Mouse (Mus musculus) thymus, postnatal 14 days (tissue): ENCODE data around the gene Ppp2r1b.

Experiments
- DNase-seq: peaks from one replicate; pipeline ENCODE4 v3.0.0; 2021

Ppp2r1b gene

DNA sequence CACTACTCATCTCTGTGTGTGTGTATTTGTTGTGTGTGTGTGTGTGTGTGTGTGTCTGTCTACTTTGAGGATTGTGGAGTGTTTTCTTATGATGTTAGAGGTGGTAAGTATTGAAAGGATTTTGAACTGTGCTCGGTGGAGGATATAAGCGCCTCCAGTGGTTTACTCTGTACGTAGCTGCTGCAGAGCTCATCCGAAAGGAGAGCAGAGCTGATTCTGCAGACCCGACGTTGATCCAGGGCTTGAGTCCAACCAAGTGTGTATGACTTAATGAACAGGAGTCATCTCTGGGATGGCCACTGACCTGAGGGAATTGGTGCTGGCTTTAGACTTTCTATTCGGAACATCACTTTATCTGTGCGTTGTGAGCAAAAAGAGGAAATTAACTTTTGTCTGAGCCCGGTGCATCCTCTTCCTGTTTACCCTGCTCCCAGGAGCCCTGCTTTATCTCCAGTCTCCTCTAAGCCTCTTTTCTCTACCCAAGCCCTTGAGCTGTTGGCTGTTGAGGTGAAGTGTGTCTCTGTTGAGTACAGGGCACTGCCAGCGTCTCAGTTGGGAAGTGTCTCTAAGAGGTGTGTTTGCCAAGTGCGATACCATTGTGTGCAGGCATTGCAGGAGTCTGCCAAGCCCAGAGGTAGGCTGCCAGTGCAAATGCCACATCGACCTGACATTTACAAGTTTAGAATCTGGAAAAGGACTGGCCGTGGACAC, 3.9 kb upstream of the Ppp2r1b start:
- DNase-seq = peak; percentile 25

DNA sequence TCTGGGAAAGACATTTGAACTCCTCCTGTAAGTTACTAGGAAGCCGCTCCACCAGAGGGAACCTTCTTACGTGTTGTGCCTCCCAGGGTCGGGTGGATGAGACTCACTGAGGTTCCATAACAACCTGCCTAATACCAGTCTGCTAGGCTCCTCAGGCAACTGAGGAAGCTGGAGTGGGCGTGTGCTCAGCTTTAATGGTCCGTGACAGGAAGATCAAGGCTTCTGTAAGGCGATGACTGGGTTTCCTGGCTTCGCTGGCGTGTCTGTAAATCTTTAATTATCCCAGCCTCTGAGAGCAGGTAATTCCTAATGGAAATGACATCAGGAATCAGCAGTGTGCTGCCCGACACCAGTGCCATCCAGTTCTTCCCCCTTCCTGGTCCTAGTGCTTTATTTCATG, 446 bp downstream of the Ppp2r1b start:
- DNase-seq = no peak

DNA sequence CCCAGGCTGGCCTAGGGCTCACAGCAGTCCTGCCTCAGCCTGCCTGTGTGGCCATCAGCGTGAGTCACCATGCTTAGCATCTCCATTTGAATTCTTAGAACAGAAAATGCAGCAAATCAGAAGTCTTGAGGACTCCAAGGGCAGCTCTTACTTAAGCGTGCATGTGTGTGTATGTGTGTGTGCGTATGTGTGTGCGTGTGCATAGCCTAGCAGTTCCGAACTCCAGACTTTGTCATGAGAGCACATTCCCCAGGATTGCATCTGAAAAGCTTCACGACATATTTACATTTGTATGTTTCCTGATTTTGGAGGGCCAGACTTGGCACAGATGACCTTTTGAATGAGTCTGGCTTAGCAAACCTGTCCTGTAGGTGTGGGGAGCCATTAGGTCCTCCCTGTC, 2.0 kb downstream of the Ppp2r1b start:
- no peak for DNase-seq

GRCm38 (mm10) chr9:50847606-50848368, 2.7 kb downstream of the Ppp2r1b start:
- DNase-seq = no peak

GRCm38 (mm10) chr9:50848821-50849220, 3.7 kb downstream of the Ppp2r1b start:
- no peak for DNase-seq

- DNase-seq = peak; percentile 87
These were observed 4.1 kb downstream of the Ppp2r1b start for GRCm38 (mm10) chr9:50849249-50849648.

- no peak for DNase-seq
These were observed 4.7 kb downstream of the Ppp2r1b start for GRCm38 (mm10) chr9:50849755-50850154.

- no peak for DNase-seq
These were observed 5.2 kb downstream of the Ppp2r1b start for GRCm38 (mm10) chr9:50850271-50850670.

- DNase-seq = no peak
These were observed 5.6 kb downstream of the Ppp2r1b start for GRCm38 (mm10) chr9:50850713-50851112.

DNA sequence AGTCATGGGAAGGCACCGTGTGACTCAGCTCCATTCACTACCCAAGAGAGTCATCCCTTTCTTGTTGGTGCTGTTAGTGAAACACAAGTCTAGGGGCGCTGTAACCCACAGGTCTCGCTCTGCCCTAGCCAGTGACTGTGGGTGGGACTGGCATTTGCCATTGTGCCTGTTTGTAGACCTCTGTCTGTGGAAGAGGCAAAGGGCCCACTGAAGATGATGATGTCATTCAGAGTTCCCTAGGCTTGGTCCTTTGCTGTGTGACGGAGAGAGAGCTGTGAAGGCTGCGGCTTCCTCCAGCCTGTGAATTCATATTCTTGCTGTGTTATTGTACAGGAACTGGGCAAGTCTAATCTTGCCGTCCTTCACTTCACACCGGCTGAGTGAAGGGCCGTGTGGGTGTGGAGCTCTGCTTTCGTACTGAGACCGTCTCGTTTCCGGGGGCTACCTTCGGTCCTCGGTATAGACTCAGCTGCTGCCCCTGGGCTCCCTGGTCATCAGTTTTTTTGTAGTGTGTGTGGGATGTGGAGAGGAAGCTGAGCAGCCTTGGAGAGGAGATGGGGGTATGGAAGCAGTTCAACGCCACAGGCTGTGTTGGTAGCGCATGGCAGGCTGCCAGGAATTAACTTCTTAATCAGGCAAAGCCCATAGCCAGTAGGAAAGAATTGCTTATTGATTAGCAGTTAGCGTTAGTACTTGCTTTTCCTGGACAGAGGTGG, 7.7 kb downstream of the Ppp2r1b start:
- no peak for DNase-seq

GRCm38 (mm10) chr9:50854376-50854775, 9.3 kb downstream of the Ppp2r1b start:
- DNase-seq = no peak

- DNase-seq = no peak
These were observed 10.1 kb downstream of the Ppp2r1b start for GRCm38 (mm10) chr9:50855133-50855766.

- DNase-seq = no peak
These were observed 10.7 kb downstream of the Ppp2r1b start for GRCm38 (mm10) chr9:50855780-50856179.

DNA sequence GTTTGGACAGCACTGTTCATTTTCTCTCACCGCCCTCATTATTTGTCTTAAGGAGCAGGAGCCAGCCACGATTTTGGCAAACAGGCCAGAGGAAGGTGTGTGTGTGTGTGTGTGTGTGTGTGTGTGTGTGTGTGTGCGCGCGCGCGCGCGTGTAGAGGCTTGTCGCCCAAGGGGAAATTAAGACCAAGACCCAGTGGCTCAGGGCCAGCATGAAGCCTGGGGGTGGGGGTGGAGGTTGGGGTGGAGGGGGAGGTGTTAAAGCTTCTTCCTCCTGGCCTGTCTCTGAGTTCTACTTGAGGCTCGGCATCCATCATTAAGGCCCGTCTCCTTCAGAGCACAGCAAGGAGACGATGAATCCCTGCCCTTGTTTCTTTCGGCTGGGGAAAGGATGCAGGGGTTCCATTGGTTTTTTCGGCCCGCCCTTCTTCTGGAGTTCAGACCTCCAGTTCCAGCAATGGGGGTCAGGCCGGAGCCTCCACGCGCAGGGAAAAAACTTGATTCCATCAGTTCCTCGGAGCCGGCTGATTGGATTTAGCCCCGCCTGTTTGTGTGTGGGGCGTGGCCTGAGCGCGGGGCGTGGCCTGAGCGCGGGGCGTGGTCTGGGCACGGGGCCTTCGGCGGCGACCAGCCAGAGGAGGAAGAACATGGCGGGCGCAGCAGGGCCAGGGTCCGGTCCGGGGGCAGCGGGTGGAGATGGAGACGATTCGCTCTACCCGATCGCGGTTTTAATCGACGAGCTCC, 11.4 kb downstream of the Ppp2r1b start:
- peak; percentile 93 for DNase-seq

DNA sequence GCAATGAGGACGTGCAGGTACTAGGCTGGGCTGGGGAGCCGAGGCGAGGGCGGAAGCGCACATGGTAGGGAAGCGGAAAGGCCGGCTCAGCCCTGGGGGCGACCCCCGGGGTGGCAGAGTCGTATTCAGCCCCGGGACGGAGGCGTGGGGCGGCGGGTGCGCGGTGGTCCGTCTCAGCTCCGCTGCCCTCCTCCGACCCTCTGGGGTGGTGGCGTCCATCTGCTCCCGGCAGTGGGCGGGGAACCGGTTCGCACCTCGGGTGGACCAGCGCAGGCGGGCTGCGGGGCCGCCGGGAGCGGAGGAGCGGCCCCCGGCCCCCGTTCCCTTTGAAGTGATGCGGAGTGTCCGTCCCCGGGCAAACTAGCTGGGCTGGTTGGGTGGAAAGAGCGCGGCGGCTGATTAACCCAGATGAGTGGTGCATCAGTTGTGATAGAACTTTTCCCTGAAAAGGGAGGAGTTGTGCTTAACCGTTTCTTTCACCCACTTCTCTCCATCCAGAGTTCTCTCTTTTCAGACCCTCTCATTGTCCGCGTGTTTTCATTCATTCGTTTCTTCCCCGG, 12.1 kb downstream of the Ppp2r1b start:
- DNase-seq = no peak

DNA sequence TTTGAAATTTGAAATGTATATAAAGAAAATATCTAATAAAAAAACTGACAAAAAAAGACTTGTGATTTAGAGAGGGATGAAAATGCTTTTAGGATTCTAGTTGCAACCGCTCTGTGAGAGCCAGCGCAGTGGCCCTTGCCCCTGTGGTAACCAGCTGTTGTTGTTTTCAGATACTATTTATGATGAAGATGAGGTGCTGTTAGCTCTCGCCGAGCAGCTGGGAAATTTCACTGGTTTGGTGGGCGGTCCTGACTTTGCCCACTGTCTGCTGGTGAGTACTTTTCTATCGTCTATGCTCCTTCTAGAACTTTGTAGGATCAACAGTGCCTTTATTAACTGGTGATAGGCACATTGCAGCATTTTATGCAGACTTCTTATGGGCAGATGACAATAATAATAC, 13.6 kb downstream of the Ppp2r1b start:
- no peak for DNase-seq

DNA sequence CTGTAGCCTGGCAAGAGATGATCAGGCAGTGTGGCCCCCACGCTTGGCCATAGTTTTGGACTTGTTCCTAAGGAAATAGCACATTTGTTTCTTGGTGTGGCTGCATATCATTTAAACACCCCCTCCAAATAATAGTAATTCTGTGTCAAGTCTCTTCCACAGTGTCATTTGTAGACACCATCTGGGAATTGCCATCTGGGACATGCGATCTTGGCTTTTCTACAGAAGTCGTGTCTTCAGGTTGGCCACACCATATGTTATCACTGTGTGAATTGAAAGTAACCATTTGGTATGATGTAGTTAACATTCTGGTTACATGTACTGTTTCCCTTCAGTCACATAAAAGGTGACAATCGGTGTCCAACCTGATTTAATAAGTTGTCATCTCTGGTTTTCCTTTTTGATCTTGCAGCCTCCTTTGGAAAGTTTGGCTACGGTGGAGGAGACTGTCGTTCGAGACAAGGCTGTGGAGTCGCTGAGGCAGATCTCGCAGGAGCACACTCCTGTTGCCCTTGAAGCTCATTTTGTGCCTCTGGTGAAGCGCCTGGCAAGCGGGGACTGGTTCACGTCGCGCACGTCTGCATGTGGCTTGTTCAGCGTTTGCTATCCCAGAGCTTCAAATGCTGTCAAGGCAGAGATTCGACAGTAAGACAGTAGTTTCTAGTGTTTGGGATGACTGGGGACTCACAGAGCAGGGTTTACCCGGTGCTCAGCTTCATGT, 16.2 kb downstream of the Ppp2r1b start:
- DNase-seq = no peak

DNA sequence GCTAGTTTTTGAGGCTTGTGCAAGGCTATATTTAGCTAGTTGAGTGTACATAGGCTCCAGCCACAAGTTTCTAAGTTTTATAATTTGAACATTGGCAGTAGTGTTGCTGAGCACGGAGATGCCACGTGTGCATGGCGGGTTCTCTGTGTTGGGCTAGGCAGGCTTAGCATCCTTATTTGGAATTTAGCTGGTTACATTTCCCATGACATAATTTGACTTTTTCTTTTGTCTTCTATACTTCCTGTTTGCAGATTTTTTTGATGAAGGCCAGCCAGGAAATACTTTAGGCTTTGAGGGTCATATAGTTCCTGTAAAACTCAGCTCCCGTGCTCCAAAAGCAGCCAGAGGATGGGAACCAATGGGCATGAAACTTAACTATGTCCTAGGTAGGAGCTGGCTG, 18.7 kb downstream of the Ppp2r1b start:
- no peak for DNase-seq

GRCm38 (mm10) chr9:50864877-50865276, 19.8 kb downstream of the Ppp2r1b start:
- DNase-seq = no peak

- DNase-seq = peak; percentile 65
These were observed 20.7 kb downstream of the Ppp2r1b start for GRCm38 (mm10) chr9:50865803-50866202.

DNA sequence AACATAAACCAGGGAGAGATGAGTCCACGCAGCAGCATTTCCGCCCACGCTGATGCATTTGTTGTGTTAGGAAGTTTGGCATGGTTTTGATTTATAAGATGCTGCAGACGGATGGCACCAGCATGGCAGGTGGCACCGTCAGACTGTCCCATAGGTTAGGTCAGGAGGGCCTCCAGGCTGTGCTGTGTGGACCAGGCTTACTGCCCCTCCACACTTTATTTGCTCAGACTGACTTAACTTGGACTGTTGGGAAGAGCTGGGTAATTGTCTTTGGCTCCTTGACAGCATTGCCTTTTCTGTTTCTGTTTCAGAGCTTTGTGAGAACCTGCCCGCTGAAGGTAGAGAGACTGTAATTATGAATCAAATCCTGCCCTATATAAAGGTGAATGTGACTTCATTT, 21.9 kb downstream of the Ppp2r1b start:
- DNase-seq = no peak

DNA sequence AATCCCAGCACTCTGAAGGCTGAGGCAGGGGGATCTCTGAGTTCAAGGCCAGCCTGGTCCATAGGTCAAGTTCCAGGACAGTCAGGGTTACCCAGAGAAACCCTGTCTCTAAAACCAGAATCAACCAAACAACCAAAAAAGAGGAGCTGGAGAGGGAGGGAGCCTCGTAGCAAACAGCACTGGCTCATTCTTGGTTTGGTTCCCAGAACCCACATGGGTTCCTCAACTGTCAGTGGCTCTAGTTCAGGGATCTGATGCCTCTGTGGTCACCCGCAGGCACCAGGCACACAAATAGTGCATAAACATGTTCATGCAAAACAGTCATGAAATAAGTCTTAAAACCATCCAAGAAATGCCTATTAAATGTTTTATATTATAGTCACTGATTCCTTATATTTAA, 23.1 kb downstream of the Ppp2r1b start:
- no peak for DNase-seq
